Mouse (Mus musculus) spleen, postnatal 4 days (tissue): ENCODE results near the gene Rpp25l.
"Not testable (repeated sequence)": the region's sequence is repeated elsewhere in the genome, so short reads cannot be mapped to it uniquely, and the experiment has no call there.

ENCODE experiments used
- DNase-seq, 2 experiments: peaks; one replicate each; pipeline ENCODE4 v3.0.0; 2022; ENCODE audit warnings: low spot score in 2 of 2

Gene Rpp25l

GRCm38 (mm10) chr4:41737602-41738255 lies 24.4 kb upstream of the Rpp25l start:
- DNase-seq, result peak; percentile 60 to 78

DNA sequence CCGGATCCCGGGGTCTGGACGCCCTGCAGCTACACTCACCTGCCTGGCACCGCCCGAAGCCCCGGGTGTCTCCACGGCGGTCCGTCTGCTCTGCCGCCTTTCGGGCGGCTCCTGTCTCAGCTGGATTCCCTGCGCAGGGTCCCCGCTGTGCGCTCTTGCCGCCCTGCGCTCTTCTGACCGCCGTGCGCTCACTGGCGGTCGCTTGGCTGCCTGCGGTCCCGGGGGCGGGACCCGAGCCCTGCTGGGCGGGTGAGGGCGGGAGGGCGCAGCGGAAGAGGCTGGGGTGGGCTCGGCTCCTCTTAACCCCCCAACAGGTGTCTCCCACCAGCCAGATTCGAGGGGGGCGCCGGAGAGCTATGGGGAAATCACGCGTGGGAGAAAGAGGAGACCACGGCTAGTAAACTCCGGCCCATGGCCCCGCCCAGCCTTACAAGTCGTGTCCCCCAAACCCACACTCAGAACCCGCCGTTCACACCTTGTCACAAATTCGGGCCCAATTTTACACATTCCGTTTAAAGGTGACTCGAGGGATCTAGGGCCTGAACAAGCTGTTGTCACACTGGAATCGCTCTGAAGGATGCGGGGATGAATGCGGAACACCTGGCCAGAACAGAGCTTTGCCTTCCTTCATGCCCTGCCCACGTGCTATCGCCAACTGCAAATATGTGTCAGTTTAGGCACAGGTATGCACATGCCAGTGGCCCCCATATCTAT lies 17.9 kb upstream of the Rpp25l start, which contains the start of gene Arid3c:
Arid3c (minus strand) TSS at position 91 of the 714 bp plus-strand sequence.
- no peak for DNase-seq

- DNase-seq, result no peak
These were observed 13.7 kb upstream of the Rpp25l start for GRCm38 (mm10) chr4:41726826-41727621.

DNA sequence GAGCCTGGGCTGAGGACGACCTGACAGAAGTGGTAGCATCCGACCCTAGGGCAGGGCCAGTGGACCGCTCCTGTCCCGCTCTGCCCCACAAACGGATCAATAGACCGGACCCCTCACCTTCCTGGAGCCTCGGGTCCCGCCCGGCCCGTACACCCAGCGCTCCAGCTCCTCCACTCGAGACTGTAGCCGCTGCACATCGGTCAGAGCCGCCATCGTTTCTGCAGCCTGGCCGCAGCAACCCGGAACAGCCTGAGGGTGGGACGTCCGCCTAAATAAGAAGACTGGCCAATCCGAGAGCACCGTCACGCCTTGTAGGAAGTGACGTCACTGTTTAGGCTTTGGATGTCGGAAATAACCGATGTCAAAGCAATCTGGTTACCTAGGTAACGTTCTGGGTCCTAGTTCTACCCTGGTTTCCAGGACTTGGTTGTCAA lies 9.6 kb upstream of the Rpp25l start, which contains the start of gene Dctn3:
Dctn3 (minus strand) TSS at position 253 of the 434 bp plus-strand sequence.
- DNase-seq, result peak; percentile 82 to 87

DNA sequence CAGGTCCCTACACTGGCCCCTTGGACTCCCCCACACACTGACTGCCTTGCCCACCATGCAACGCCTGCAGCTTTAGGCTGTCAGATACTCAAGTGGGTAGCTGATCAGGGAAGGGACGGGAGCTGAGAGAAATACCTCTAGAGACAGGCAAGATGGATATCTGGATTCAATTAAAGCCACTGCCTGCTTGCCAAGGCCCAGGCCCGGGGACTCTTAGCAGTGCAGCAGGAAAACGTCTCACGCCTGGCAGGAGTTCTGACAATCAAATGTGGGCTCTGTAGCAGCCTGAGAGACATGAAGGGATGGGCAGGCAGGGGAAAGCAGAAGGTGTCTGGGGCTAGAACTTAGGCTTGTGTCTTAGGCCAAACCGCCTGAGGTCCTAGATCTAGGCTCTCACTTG lies 3.5 kb upstream of the Rpp25l start:
- no peak for DNase-seq

GRCm38 (mm10) chr4:41715596-41715995 lies 2.3 kb upstream of the Rpp25l start:
- DNase-seq, result no peak

GRCm38 (mm10) chr4:41715082-41715481 lies 1.7 kb upstream of the Rpp25l start:
- no peak for DNase-seq

DNA sequence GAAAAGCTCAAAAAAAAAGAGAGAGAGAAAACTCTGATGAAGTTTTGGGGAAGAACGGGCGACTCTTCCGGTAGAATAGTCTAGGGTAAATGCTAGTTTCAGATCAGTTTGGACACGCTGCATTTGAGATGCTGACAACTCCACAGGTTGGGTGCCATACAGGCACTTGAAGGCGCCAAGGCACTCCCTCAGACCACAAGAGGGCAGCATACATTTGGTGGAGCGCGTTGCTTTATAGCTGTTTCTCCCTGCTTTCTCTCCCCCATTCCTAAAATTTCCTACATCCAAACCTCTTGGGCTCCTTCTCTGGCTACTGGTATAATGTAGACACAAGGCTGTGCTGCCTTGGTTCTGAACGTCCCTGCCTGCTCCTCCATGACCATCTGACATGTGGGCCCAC lies 942 bp upstream of the Rpp25l start:
- DNase-seq, result peak; percentile 59 to 78

- DNase-seq, result no peak
These were observed 725 bp downstream of the Rpp25l start for GRCm38 (mm10) chr4:41712421-41713196.

DNA sequence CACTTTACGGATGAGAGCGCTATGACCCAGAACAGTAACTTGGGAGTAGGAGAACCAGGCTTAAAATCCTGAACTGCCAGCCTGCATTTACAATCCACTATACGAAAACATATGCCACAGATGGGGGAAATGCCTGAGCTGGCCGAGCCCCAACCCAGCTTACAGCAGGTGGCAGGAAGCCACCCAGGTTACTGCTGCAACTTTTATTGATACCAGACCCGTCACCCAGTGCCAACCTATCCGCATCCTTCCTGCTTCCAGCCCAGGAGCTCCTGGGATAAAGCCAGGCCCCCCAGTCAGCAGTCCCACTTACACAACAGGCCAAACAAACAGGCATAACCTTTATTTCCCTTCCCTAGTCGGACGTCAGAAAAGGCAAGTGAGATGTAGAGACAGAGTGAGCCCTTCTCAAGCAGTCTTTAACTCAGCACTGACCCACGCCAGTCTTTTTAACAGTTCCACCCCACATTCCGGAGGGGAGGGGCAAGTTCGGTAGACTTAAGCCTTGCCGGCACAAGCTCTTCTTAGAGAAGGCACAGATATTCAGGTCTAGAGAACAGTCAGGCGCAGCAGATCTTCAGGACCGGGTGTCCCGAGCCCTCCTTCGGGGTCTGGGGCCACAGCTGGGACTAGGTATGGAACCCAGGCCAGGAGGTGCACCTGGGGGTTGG lies 1.5 kb downstream of the Rpp25l start:
- no peak for DNase-seq

DNA sequence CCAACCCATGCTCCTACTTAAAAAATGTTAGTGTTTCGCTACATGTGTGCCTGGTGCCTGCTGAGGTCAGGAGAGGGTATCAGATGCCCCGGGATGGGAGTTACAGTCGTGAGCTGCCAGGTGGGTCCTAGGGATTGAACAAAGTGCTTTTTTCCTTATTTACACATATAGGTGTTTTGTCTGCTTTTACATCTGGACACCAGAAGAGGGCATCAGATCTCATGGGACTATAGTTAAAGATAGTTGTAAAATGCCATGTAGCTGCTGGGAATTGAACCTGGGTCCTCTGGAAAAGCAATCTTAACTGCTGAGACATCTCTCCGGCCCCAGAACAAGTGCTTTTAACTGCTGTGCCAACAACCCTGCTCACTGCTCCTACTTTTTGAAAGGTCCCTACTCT lies 3.1 kb downstream of the Rpp25l start:
- no peak for DNase-seq

DNA sequence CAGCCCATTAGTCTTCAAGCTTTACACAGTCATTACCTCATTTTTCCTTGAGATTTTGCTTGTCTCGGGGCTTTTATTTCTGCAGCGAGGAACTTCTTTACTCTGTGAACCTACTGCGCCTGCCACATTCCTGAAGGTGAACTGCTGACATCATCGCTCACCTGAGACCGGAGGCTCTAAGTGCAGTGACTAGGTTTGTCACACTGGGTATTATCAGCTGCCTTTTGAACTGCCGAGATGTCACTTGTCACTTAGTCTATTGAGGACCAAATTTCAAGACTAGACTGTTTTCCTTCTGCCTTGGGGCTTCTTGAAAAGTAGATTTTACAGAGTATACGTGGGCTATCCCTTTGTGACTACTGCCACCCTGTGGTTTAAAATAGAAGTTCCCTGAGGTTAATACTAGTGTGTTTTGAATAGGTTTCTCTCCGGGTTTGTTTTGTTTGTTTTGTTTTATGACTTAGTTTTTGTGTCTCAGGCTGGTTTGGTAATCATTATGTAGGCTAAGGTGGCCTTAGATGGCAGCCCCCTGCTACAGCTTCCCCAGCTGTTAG lies 5.1 kb downstream of the Rpp25l start:
- DNase-seq, result no peak

DNA sequence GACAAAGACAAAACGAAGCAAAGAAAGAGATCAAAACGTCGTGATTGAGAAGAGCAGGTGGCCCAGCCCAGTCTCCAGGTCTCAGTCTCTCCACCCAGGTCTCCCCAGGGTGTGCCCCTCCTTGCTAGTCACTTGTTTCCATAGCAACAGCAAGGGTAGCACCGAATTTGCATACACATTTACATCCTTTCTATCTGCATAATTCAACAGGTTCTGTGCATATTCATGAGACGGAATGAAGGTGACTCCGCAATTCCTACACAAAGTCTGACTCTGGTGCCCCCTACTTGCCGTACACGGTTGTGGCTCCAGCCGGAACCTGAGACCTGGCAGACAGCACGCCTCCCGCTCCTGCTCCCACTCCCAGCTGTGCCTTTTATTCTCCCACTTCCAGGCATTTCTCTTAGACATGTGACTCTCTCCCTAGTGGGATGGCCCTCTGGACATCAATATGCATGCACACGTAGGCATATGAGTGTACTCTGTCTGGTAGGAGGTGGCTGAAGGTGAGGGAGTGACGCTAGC lies 6.3 kb downstream of the Rpp25l start:
- DNase-seq, result peak in 1 of 2 experiments; percentile 51

GRCm38 (mm10) chr4:41705922-41706754 lies 7.2 kb downstream of the Rpp25l start:
- no peak for DNase-seq

- DNase-seq, result no peak
These were observed 8.7 kb downstream of the Rpp25l start for GRCm38 (mm10) chr4:41704651-41705050.

DNA sequence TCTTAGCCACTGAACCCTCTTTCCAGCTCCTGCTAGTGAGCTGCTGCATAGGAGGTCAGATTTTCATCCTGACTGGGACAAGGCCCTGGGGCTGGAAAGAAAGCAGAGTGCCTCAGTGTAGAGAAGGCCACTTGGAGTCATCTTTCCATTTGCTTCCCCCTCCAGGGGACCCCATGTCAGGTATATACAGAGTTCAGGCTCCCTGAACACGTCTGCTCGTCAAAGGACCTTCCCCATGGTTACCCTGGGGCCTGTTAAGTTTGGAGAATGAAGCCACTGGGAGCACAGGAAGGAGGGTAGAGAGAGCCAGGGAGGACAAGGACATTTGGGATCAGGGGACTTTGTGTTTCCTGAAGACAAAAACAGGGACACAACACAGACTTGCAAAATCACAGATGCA lies 11.1 kb downstream of the Rpp25l start:
- DNase-seq, result not testable (repeated sequence)

- DNase-seq, result not testable (repeated sequence)
These were observed 13.1 kb downstream of the Rpp25l start for GRCm38 (mm10) chr4:41700224-41700623.

- not testable (repeated sequence) for DNase-seq
These were observed 13.6 kb downstream of the Rpp25l start, which contains the start of gene Il11ra1 for GRCm38 (mm10) chr4:41699783-41700182. TSS of gene Il11ra1 (plus strand) at chr4:41699989.

DNA sequence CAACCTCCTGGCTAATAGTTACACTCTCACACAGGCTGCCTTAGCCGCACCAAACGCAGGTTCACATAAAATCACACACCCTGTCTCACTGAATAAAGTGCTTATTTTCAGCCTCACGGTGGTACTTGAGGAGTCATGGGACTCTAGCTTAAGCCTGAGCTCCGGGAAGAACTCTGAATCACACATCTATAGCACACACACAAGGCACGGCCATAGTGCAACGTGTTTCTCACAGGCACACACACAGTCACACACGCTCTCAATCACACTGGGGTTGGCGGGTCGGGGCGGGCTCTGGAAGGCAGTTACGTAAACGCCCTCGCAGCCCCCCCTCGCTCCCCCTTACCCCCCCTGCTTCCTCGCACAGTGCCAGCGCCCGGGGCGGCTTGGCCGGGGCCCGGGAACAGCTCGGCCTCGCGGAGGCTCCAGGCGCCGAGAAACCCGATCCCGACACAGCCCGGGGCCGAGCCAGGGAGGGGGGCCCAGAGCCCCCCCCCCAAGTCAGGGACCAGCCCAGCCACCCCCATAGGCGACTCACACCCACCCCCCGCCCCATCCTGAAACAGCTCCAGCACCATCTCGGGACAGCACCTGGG lies 14.8 kb downstream of the Rpp25l start:
- not testable (repeated sequence) for DNase-seq
